Mouse (Mus musculus) MEL (cell line): Measurements from ENCODE around the gene Sptbn1.

Experiments used
- CHD1 ChIP-seq: IDR thresholded peaks from 2 replicates; pipeline ENCODE4 v1.6.1; 2012; ENCODE audit warnings: low read depth, mild to moderate bottlenecking, inconsistent platforms, low read length, improper control_type of control experiment
- CTCF ChIP-seq, 3 experiments: IDR thresholded peaks in 2 of 3; conservative IDR thresholded peaks in 1 of 3; 2 replicates each; pipeline ENCODE4 v1.5.1; 2011 to 2012; ENCODE audit warnings: low read length in 3 of 3, low read depth in 2 of 3, mild to moderate bottlenecking in 2 of 3, improper control_type of control experiment in 1 of 3, inconsistent platforms in 1 of 3, mixed read lengths in 1 of 3, moderate library complexity in 1 of 3; ENCODE audit not compliant: control insufficient read depth in 1 of 3, insufficient read depth in 1 of 3, poor library complexity in 1 of 3, severe bottlenecking in 1 of 3
- GABPA ChIP-seq: IDR thresholded peaks from 2 replicates; pipeline ENCODE4 v1.6.1; 2012; ENCODE audit warnings: low read depth, mild to moderate bottlenecking, inconsistent platforms, low read length, improper control_type of control experiment, moderate library complexity
- GATA1 ChIP-seq: IDR thresholded peaks from 2 replicates; pipeline ENCODE4 v1.6.1; 2011; ENCODE audit warnings: low read depth, low read length, improper control_type of control experiment
- POLR2A ChIP-seq, 2 experiments: IDR thresholded peaks; 2 replicates each; pipeline ENCODE4 v1.6.1; 2011 to 2012; ENCODE audit warnings: low read length in 2 of 2, mild to moderate bottlenecking in 2 of 2, control low read depth in 1 of 2, improper control_type of control experiment in 1 of 2, low read depth in 1 of 2, moderate library complexity in 1 of 2; ENCODE audit not compliant: control insufficient read depth in 1 of 2, insufficient read depth in 1 of 2, poor library complexity in 1 of 2

DNA sequence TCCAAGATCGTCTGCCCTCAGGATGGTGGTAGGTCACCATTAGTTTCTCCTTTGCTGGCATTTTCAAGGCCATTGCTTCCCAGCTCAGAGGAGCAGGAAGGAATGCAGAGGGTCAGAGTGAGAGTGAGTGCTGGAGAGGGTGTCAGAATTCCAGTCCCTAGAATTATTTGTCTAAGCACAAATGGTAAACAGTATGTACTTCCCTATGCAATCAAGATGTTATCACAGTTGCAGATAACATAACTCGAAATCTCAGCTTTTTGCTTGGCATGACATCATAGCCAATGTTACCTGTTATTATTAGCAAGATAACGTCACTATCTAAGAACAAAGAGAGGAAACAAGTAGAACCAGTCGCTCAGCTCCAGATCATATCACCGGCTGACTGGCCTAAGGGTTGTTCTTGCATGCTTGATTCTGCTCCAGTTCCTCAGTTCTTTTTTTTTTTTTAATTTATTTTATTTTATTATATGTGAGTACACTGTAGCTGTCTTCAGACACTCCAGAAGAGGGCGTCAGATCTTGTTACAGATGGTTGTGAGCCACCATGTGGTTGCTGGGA, 172.7 kb downstream of the Sptbn1 start:
- TF ChIP-seq GATA1 (no peak), CTCF (IDR thresholded peaks at IDR 0.05 in 2 of 3, conservative IDR thresholded peaks at IDR 0.05 in 1 of 3; ENCODE audit: control insufficient read depth in 1 of 3, insufficient read depth in 1 of 3, low read depth in 2 of 3, low read length in 3 of 3, poor library complexity in 1 of 3, severe bottlenecking in 1 of 3) (no peak), POLR2A (IDR thresholded peaks at IDR 0.05; ENCODE audit: control insufficient read depth in 1 of 2, insufficient read depth in 1 of 2, low read depth in 1 of 2, low read length in 2 of 2, poor library complexity in 1 of 2) (no peak), GABPA (no peak), CHD1 (no peak)
